Mouse (Mus musculus): ENCODE data around the gene Alkbh8. TPM values are rescaled to one million over a fixed set of nuclear protein-coding genes. Genes with fewer than 3 reads are reported as not detected.

The Alkbh8 gene
- total RNA-seq, 2 experiments from 2014 or later: 42.1 to 52.1 TPM

Other genes with a start within 250 kb of the Alkbh8 start
- 15.0 and 20.5 TPM in 2 replicates for gene Cwf19l2, start 68.5 kb downstream of the Alkbh8 start, total RNA-seq (2014; fragmentation: Nextera tagmentation)
- gene Cwf19l2, start 68.5 kb downstream of the Alkbh8 start, total RNA-seq (2017): 33.8 and 36.0 TPM in 2 replicates
- not detected in 2 replicates for gene Gucy1a2, start 197.6 kb downstream of the Alkbh8 start, total RNA-seq (2014; fragmentation: Nextera tagmentation)
- not detected in 2 replicates for gene Gucy1a2, start 197.6 kb downstream of the Alkbh8 start, total RNA-seq (2017)